Mouse (Mus musculus) C2C12 (cell line): ENCODE data around the gene F7. TPM values are rescaled to one million over a fixed set of nuclear protein-coding genes. Genes with fewer than 3 reads are reported as not detected.
A peak's percentile ranks its signal among the peaks of the same experiment; 100 is the strongest.

ENCODE experiments used
- H3K27me3 ChIP-seq: one replicate; pipeline ENCODE4 v1.6.1; 2011; ENCODE audit not compliant: control insufficient read depth, insufficient read depth, insufficient read length
- H3K36me3 ChIP-seq: one replicate; pipeline ENCODE4 v1.6.1; 2011; ENCODE audit not compliant: control insufficient read depth, insufficient read depth
- H3K4me3 ChIP-seq: one replicate; pipeline ENCODE4 v1.5.1; 2011; ENCODE audit warnings: mild to moderate bottlenecking, control low read depth; ENCODE audit not compliant: poor library complexity, insufficient read depth, severe bottlenecking
- H3K79me2 ChIP-seq: one replicate; pipeline ENCODE4 v1.6.1; 2011; ENCODE audit not compliant: control insufficient read depth, insufficient read depth
- H3K79me3 ChIP-seq: one replicate; pipeline ENCODE4 v1.6.1; 2011; ENCODE audit warnings: low read depth, control low read depth
- H3ac ChIP-seq: one replicate; pipeline ENCODE3; 2011; ENCODE audit warnings: low read depth; ENCODE audit not compliant: control insufficient read depth, insufficient read length
- CEBPB ChIP-seq: IDR thresholded peaks from one replicate; pipeline ENCODE4 v1.6.1; 2011; ENCODE audit warnings: low read depth, mild to moderate bottlenecking, control low read depth, moderate library complexity
- CTCF ChIP-seq: IDR thresholded peaks from one replicate; pipeline ENCODE4 v1.5.1; 2011; ENCODE audit not compliant: control insufficient read depth, insufficient read depth, insufficient read length
- FOSL1 ChIP-seq: IDR thresholded peaks from one replicate; pipeline ENCODE4 v1.8.0; 2011; ENCODE audit warnings: mild to moderate bottlenecking, low read length; ENCODE audit not compliant: poor library complexity, insufficient read depth, severe bottlenecking
- MAX ChIP-seq: IDR thresholded peaks from one replicate; pipeline ENCODE4 v1.6.1; 2011; ENCODE audit warnings: mild to moderate bottlenecking, control low read depth
- MYOD1 ChIP-seq: IDR thresholded peaks from one replicate; pipeline ENCODE4 v1.6.1; 2011; ENCODE audit warnings: low read depth; ENCODE audit not compliant: control insufficient read depth, insufficient read length
- MYOG ChIP-seq: IDR thresholded peaks from one replicate; pipeline ENCODE4 v1.6.1; 2011; ENCODE audit not compliant: control insufficient read depth, insufficient read length; ENCODE audit errors: extremely low read depth
- USF1 ChIP-seq: IDR thresholded peaks from one replicate; pipeline ENCODE4 v1.6.1; 2011; ENCODE audit warnings: low read depth, mild to moderate bottlenecking, control low read depth, moderate library complexity
- polyA plus RNA-seq: library from polyadenylated mRNA; unstranded; fragments of >200 nt; fragmentation: generic; extraction: Trizol; gene quantifications from one replicate; pipeline ENCODE4 v1.2.1, GENCODE M21; 2012; ENCODE audit warnings: missing spikeins

Gene F7
- polyA plus RNA-seq, 1 experiment = not detected

- no peak for TF ChIP-seq FOSL1
- no peak for TF ChIP-seq MYOG
- no peak for TF ChIP-seq MYOD1
- no peak for TF ChIP-seq CEBPB
- TF ChIP-seq MAX = no peak
- TF ChIP-seq USF1 = no peak
- no peak for TF ChIP-seq CTCF
- Histone ChIP-seq H3K79me3 (no peaks in the 10 kb centered on the region), H3K79me2 (no peaks in the 10 kb centered on the region), H3K27me3 (peaks cover 3% of the 10 kb centered on the region), H3K36me3 (no peaks in the 10 kb centered on the region), H3K4me3 (no peak overlapping the region), H3ac (no peak overlapping the region)
These were observed 34.4 kb upstream of the F7 start for GRCm38 (mm10) chr8:12991411-12991810.

GRCm38 (mm10) chr8:12994468-12994867 is 31.4 kb upstream of the F7 start:
- Histone ChIP-seq H3K4me3 (no peak overlapping the region), H3ac (no peak overlapping the region), H3K36me3 (no peaks in the 10 kb centered on the region), H3K79me3 (no peaks in the 10 kb centered on the region), H3K79me2 (no peaks in the 10 kb centered on the region), H3K27me3 (no peaks in the 10 kb centered on the region)
- TF ChIP-seq FOSL1 = no peak

GRCm38 (mm10) chr8:12995481-12995880 is 30.4 kb upstream of the F7 start:
- Histone ChIP-seq H3K79me2 (no peaks in the 10 kb centered on the region), H3K79me3 (no peaks in the 10 kb centered on the region), H3K36me3 (no peaks in the 10 kb centered on the region), H3K27me3 (no peaks in the 10 kb centered on the region), H3K4me3 (no peak overlapping the region), H3ac (no peak overlapping the region)
- TF ChIP-seq MYOG (no peak), CEBPB (peak; percentile 18)

GRCm38 (mm10) chr8:12996831-12997275 is 29.0 kb upstream of the F7 start:
- no peaks in the 10 kb centered on the region for H3K36me3 ChIP-seq
- TF ChIP-seq MYOG (no peak), MYOD1 (peak; percentile 1)
- no peaks in the 10 kb centered on the region for H3K79me2 ChIP-seq
- H3K4me3 ChIP-seq = no peak overlapping the region
- H3K79me3 ChIP-seq = no peaks in the 10 kb centered on the region
- H3K27me3 ChIP-seq = no peaks in the 10 kb centered on the region
- H3ac ChIP-seq = peak overlapping the region; percentile 65

- H3ac ChIP-seq = no peak overlapping the region
- no peaks in the 10 kb centered on the region for H3K36me3 ChIP-seq
- no peaks in the 10 kb centered on the region for H3K79me2 ChIP-seq
- TF ChIP-seq USF1 (no peak), MYOD1 (no peak), CTCF (no peak), FOSL1 (no peak), MYOG (no peak), CEBPB (no peak), MAX (no peak)
- H3K27me3 ChIP-seq = peaks cover 6% of the 10 kb centered on the region
- no peak overlapping the region for H3K4me3 ChIP-seq
- H3K79me3 ChIP-seq = no peaks in the 10 kb centered on the region
These were observed 27.5 kb upstream of the F7 start for GRCm38 (mm10) chr8:12998331-12998730.

GRCm38 (mm10) chr8:12999793-13000192 is 26.0 kb upstream of the F7 start:
- no peak for TF ChIP-seq CEBPB
- TF ChIP-seq MYOG = no peak
- TF ChIP-seq USF1 = no peak
- TF ChIP-seq FOSL1 = no peak
- no peak for TF ChIP-seq CTCF
- no peak for TF ChIP-seq MYOD1
- no peak for TF ChIP-seq MAX
- H3K4me3 ChIP-seq = no peak overlapping the region
- H3K27me3 ChIP-seq = peaks cover 7% of the 10 kb centered on the region
- H3K79me2 ChIP-seq = no peaks in the 10 kb centered on the region
- H3K36me3 ChIP-seq = no peaks in the 10 kb centered on the region
- no peaks in the 10 kb centered on the region for H3K79me3 ChIP-seq
- H3ac ChIP-seq = no peak overlapping the region
